Mouse (Mus musculus): ENCODE measurements around the gene Lmx1b. TPM values are rescaled to one million over a fixed set of nuclear protein-coding genes. Genes with fewer than 3 reads are reported as not detected.

Gene Lmx1b
- polyA plus RNA-seq, 1 experiment from 2014 or later = 0.06 TPM

GRCm38 (mm10) chr2:33581866-33582265 is 58.4 kb downstream of the Lmx1b start:
- Histone ChIP-seq H3K27ac (replicated peaks) (no peak overlapping the region), H3K27me3 (peaks cover 92% of the 10 kb centered on the region), H3K4me3 (no peak overlapping the region), H3K4me1 (peaks cover 39% of the 10 kb centered on the region), H3K36me3 (no peaks in the 10 kb centered on the region), H3K4me2 (replicated peaks) (no peak overlapping the region), H3K9ac (replicated peaks) (no peak overlapping the region), H3K9me3 (no peaks in the 10 kb centered on the region)
- 2% methylated on average over 8 of the region's 8 CpGs for WGBS
- ATAC-seq (replicated peaks) = no peak

- ATAC-seq (replicated peaks) = no peak
- WGBS = 2% methylated on average over 6 of the region's 6 CpGs
These were observed 58.9 kb downstream of the Lmx1b start for GRCm38 (mm10) chr2:33581449-33581777.

GRCm38 (mm10) chr2:33580697-33581448 is 59.4 kb downstream of the Lmx1b start:
- WGBS = under 1% methylated on average over 34 of the region's 34 CpGs
- H3K36me3 ChIP-seq = no peaks in the 10 kb centered on the region
- H3K9ac ChIP-seq (replicated peaks) = 0 out of 2 replicates have a peak overlapping the region, but pooled peaks have one; percentile 19
- peak overlapping the region; percentile 47 for H3K4me2 ChIP-seq (replicated peaks)
- H3K27ac ChIP-seq (replicated peaks) = no peak overlapping the region
- peaks cover 39% of the 10 kb centered on the region for H3K4me1 ChIP-seq
- peak; percentile 35 for ATAC-seq (replicated peaks)
- H3K27me3 ChIP-seq = peaks cover 91% of the 10 kb centered on the region
- H3K9me3 ChIP-seq = no peaks in the 10 kb centered on the region
- H3K4me3 ChIP-seq = peak overlapping the region; percentile 30

More at GRCm38 (mm10) chr2:33581449-33581777, 58.9 kb downstream of the Lmx1b start:
- Histone ChIP-seq H3K4me2 (replicated peaks) (peak overlapping the region; percentile 47; the same call in 1 of the 2 replicates), H3K27me3 (peaks cover 93% of the 10 kb centered on the region), H3K4me3 (no peak overlapping the region), H3K27ac (replicated peaks) (no peak overlapping the region), H3K9me3 (no peaks in the 10 kb centered on the region), H3K36me3 (no peaks in the 10 kb centered on the region), H3K4me1 (peaks cover 39% of the 10 kb centered on the region), H3K9ac (replicated peaks) (no peak overlapping the region)

GRCm38 (mm10) chr2:33575406-33575805 is 64.9 kb downstream of the Lmx1b start:
- Histone ChIP-seq H3K27me3 (peaks cover 80% of the 10 kb centered on the region), H3K4me3 (no peak overlapping the region), H3K27ac (replicated peaks) (no peak overlapping the region), H3K36me3 (no peaks in the 10 kb centered on the region), H3K4me1 (peaks cover 11% of the 10 kb centered on the region), H3K9ac (replicated peaks) (no peak overlapping the region), H3K9me3 (no peaks in the 10 kb centered on the region), H3K4me2 (replicated peaks) (no peak overlapping the region)
- ATAC-seq (replicated peaks) = no peak
- 27% methylated on average over 13 of the region's 13 CpGs for WGBS

- Histone ChIP-seq H3K9ac (replicated peaks) (no peak overlapping the region), H3K4me2 (replicated peaks) (no peak overlapping the region), H3K27me3 (peaks cover 82% of the 10 kb centered on the region), H3K9me3 (no peaks in the 10 kb centered on the region), H3K36me3 (no peaks in the 10 kb centered on the region), H3K4me3 (no peak overlapping the region), H3K4me1 (peaks cover 4% of the 10 kb centered on the region; the same call in 1 of the 2 replicates), H3K27ac (replicated peaks) (no peak overlapping the region)
- ATAC-seq (replicated peaks) = no peak
- 96% methylated on average over 7 of the region's 7 CpGs for WGBS
These were observed 67.2 kb downstream of the Lmx1b start for GRCm38 (mm10) chr2:33573075-33573474.

GRCm38 (mm10) chr2:33571219-33571824 is 69.0 kb downstream of the Lmx1b start:
- H3K4me3 ChIP-seq = no peak overlapping the region
- no peak overlapping the region for H3K9ac ChIP-seq (replicated peaks)
- 0 out of 2 replicates have a peak overlapping the region, but pooled peaks have one; percentile 5 for H3K27ac ChIP-seq (replicated peaks)
- peaks cover 74% of the 10 kb centered on the region for H3K27me3 ChIP-seq
- H3K4me2 ChIP-seq (replicated peaks) = no peak overlapping the region
- no peaks in the 10 kb centered on the region for H3K36me3 ChIP-seq
- H3K9me3 ChIP-seq = no peaks in the 10 kb centered on the region
- H3K4me1 ChIP-seq = peaks cover 4% of the 10 kb centered on the region; the same call in 1 of the 2 replicates
- no peak for ATAC-seq (replicated peaks)
- 24% methylated on average over 16 of the region's 16 CpGs for WGBS

- no peaks in the 10 kb centered on the region for H3K9me3 ChIP-seq
- no peak overlapping the region for H3K4me3 ChIP-seq
- H3K36me3 ChIP-seq = no peaks in the 10 kb centered on the region
- no peak overlapping the region for H3K27ac ChIP-seq (replicated peaks)
- H3K4me1 ChIP-seq = peaks cover 10% of the 10 kb centered on the region
- no peak overlapping the region for H3K9ac ChIP-seq (replicated peaks)
- 73% methylated on average over 10 of the region's 10 CpGs for WGBS
- peaks cover 70% of the 10 kb centered on the region for H3K27me3 ChIP-seq
- H3K4me2 ChIP-seq (replicated peaks) = no peak overlapping the region
- ATAC-seq (replicated peaks) = no peak
These were observed 70.6 kb downstream of the Lmx1b start for GRCm38 (mm10) chr2:33569698-33570097.

- Histone ChIP-seq H3K9ac (replicated peaks) (no peak overlapping the region), H3K36me3 (no peaks in the 10 kb centered on the region), H3K9me3 (no peaks in the 10 kb centered on the region), H3K27ac (replicated peaks) (no peak overlapping the region), H3K4me3 (no peak overlapping the region), H3K4me1 (peaks cover 10% of the 10 kb centered on the region), H3K27me3 (peaks cover 66% of the 10 kb centered on the region), H3K4me2 (replicated peaks) (no peak overlapping the region)
- ATAC-seq (replicated peaks) = no peak
- 28% methylated on average over 9 of the region's 9 CpGs for WGBS
These were observed 71.1 kb downstream of the Lmx1b start for GRCm38 (mm10) chr2:33569240-33569639.

GRCm38 (mm10) chr2:33565886-33566285 is 74.4 kb downstream of the Lmx1b start:
- ATAC-seq (replicated peaks) = no peak
- H3K4me1 ChIP-seq = peaks cover 6% of the 10 kb centered on the region; the same call in 1 of the 2 replicates
- no peaks in the 10 kb centered on the region for H3K36me3 ChIP-seq
- no peak overlapping the region for H3K27ac ChIP-seq (replicated peaks)
- H3K27me3 ChIP-seq = peaks cover 51% of the 10 kb centered on the region
- H3K4me3 ChIP-seq = no peak overlapping the region
- H3K9me3 ChIP-seq = no peaks in the 10 kb centered on the region
- no peak overlapping the region for H3K4me2 ChIP-seq (replicated peaks)
- 49% methylated on average over 4 of the region's 4 CpGs for WGBS
- H3K9ac ChIP-seq (replicated peaks) = no peak overlapping the region

- peaks cover 6% of the 10 kb centered on the region; the same call in 1 of the 2 replicates for H3K4me1 ChIP-seq
- ATAC-seq (replicated peaks) = no peak
- H3K36me3 ChIP-seq = no peaks in the 10 kb centered on the region
- no peak overlapping the region for H3K4me2 ChIP-seq (replicated peaks)
- H3K4me3 ChIP-seq = no peak overlapping the region
- H3K9ac ChIP-seq (replicated peaks) = no peak overlapping the region
- WGBS = 83% methylated on average over 9 of the region's 9 CpGs
- no peak overlapping the region for H3K27ac ChIP-seq (replicated peaks)
- H3K27me3 ChIP-seq = peaks cover 51% of the 10 kb centered on the region
- H3K9me3 ChIP-seq = no peaks in the 10 kb centered on the region
These were observed 75.6 kb downstream of the Lmx1b start for GRCm38 (mm10) chr2:33564748-33565147.

GRCm38 (mm10) chr2:33559752-33560151 is 80.6 kb downstream of the Lmx1b start:
- H3K4me2 ChIP-seq (replicated peaks) = no peak overlapping the region
- WGBS = 8% methylated on average over 6 of the region's 6 CpGs
- H3K27me3 ChIP-seq = peaks cover 25% of the 10 kb centered on the region; the same call in 1 of the 2 replicates
- peaks cover 9% of the 10 kb centered on the region; the same call in 1 of the 2 replicates for H3K4me1 ChIP-seq
- no peak for ATAC-seq (replicated peaks)
- H3K9ac ChIP-seq (replicated peaks) = no peak overlapping the region
- no peaks in the 10 kb centered on the region for H3K9me3 ChIP-seq
- H3K36me3 ChIP-seq = no peaks in the 10 kb centered on the region
- no peak overlapping the region for H3K27ac ChIP-seq (replicated peaks)
- H3K4me3 ChIP-seq = no peak overlapping the region

- Histone ChIP-seq H3K4me2 (replicated peaks) (no peak overlapping the region), H3K4me3 (no peak overlapping the region), H3K4me1 (peaks cover 9% of the 10 kb centered on the region; the same call in 1 of the 2 replicates), H3K9ac (replicated peaks) (no peak overlapping the region), H3K36me3 (no peaks in the 10 kb centered on the region), H3K27ac (replicated peaks) (no peak overlapping the region), H3K9me3 (no peaks in the 10 kb centered on the region), H3K27me3 (peaks cover 24% of the 10 kb centered on the region; the same call in 1 of the 2 replicates)
- WGBS = 21% methylated on average over 7 of the region's 7 CpGs
- no peak for ATAC-seq (replicated peaks)
These were observed 81.0 kb downstream of the Lmx1b start for GRCm38 (mm10) chr2:33559334-33559733.
